Mouse (Mus musculus): ENCODE data around the gene Calhm1. TPM values are rescaled to one million over a fixed set of nuclear protein-coding genes. Genes with fewer than 3 reads are reported as not detected.

Calhm1 gene
- polyA plus RNA-seq (2014; fragmentation: Nextera tagmentation; extraction: Ambion mirVana) = not detected in 2 replicates

DNA sequence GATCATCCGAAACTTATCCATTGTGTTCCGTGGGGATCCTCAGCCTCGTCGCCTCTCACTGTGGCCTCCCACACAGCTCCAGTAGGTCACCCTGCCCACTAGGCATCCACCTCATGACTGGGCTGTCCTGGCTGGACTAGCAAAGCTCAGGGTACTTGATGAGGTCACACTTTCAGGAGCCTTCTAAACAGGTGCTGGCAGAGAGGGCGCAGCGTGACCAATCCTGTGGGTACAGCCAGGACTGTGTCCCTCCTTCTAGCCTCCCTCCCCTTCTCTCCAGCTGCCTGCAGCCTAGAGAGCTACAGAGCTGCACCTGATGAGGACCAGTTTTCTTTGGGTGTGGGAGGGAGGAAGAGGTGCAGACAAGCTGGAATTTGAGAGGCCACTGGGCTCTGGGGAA lies at the start of gene Calhm1:
TSS of gene Calhm1 (minus strand) at position 101 of the 400 bp plus-strand sequence.
- no peak within 1 kb of the TSS for H3K4me2 ChIP-seq (ENCODE audit: low read depth, low read length)
- no peak for DNase-seq (ENCODE audit: low spot score)
- no peak within 1 kb of the TSS for H3K4me3 ChIP-seq (ENCODE audit: low read depth, low read length)
- no peak within 1 kb of the TSS for H3K27ac ChIP-seq (replicated peaks; ENCODE audit: low read depth, low read length)
- no peaks in the 10 kb centered on the region for H3K4me1 ChIP-seq (ENCODE audit: control insufficient read depth, insufficient read depth, low read length)
- no peaks in the 10 kb centered on the region for H3K36me3 ChIP-seq (ENCODE audit: control insufficient read depth, insufficient read depth, low read length)
- no peaks in the 10 kb centered on the region for H3K9me3 ChIP-seq (ENCODE audit: control insufficient read depth, low read length)
- ATAC-seq (ENCODE audit: low read depth) = no peak
- H3K27me3 ChIP-seq (replicated peaks; ENCODE audit: control insufficient read depth, insufficient read depth, low read length) = no peaks in the 10 kb centered on the region
- no peak within 1 kb of the TSS for H3K9ac ChIP-seq (ENCODE audit: low read depth, low read length)
- WGBS = 93% methylated on average over 6 of the region's 6 CpGs

GRCm38 (mm10) chr19:47192158-47192557 lies 48.1 kb upstream of the Calhm1 start:
- Histone ChIP-seq H3K4me1 (ENCODE audit: control insufficient read depth, insufficient read depth, low read length) (peaks cover 9% of the 10 kb centered on the region; the same call in 1 of the 2 replicates), H3K4me2 (ENCODE audit: low read depth, low read length) (no peak overlapping the region), H3K4me3 (ENCODE audit: low read depth, low read length) (no peak overlapping the region), H3K27ac (replicated peaks; ENCODE audit: low read depth, low read length) (no peak overlapping the region), H3K27me3 (replicated peaks; ENCODE audit: control insufficient read depth, insufficient read depth, low read length) (no peaks in the 10 kb centered on the region), H3K9me3 (ENCODE audit: control insufficient read depth, low read length) (no peaks in the 10 kb centered on the region), H3K9ac (ENCODE audit: low read depth, low read length) (no peak overlapping the region), H3K36me3 (ENCODE audit: control insufficient read depth, insufficient read depth, low read length) (no peaks in the 10 kb centered on the region)
- ATAC-seq (ENCODE audit: low read depth) = no peak
- WGBS = 91% methylated on average over 5 of the region's 5 CpGs
- DNase-seq (ENCODE audit: low spot score) = no peak

- Histone ChIP-seq H3K36me3 (ENCODE audit: control insufficient read depth, insufficient read depth, low read length) (no peaks in the 10 kb centered on the region), H3K27ac (replicated peaks; ENCODE audit: low read depth, low read length) (no peak overlapping the region), H3K4me1 (ENCODE audit: control insufficient read depth, insufficient read depth, low read length) (peaks cover 9% of the 10 kb centered on the region; the same call in 1 of the 2 replicates), H3K4me3 (ENCODE audit: low read depth, low read length) (no peak overlapping the region), H3K9me3 (ENCODE audit: control insufficient read depth, low read length) (no peaks in the 10 kb centered on the region), H3K4me2 (ENCODE audit: low read depth, low read length) (no peak overlapping the region), H3K9ac (ENCODE audit: low read depth, low read length) (no peak overlapping the region), H3K27me3 (replicated peaks; ENCODE audit: control insufficient read depth, insufficient read depth, low read length) (no peaks in the 10 kb centered on the region)
- 63% methylated on average over 11 of the region's 11 CpGs for WGBS
- DNase-seq (ENCODE audit: low spot score) (peak; percentile 66), ATAC-seq (ENCODE audit: low read depth) (peak; percentile 71)
These were observed 44.6 kb upstream of the Calhm1 start for GRCm38 (mm10) chr19:47188515-47189128.

DNA sequence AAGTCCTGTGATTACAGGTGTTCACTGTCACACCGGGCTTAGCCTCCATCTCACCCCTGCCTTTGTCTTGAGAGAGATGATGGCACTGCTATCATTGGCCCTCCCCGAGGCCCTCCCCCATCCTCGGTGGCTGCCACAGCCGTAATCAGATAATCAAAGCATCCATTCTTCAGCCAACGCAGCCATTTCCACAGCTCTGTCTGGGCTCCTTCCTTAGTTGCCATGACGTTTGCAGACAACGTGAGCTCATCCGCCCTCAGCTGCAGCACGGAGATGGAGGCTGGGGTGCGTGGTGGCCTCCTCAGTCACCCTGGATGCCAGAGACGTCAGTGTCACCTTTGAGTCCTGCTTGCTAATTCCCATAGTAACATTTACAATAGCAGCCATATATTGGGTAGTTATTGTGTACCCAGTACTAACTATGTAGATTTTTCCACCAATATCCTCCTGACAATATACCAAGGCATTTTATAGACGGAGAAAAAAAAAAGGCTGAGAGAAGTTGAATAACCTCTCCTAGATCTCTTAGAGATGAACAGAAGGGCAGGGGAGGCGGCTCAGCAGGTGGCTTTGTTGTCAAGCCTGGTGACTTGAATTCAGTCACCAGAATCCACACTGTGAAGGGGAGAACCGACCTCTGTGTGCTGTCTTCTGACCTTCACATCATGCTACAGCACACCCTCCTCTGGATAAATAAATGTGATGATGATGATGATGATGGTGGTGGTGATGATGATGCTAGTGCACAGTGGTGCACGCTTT lies 42.6 kb upstream of the Calhm1 start:
- H3K4me3 ChIP-seq (ENCODE audit: low read depth, low read length) = no peak overlapping the region
- H3K36me3 ChIP-seq (ENCODE audit: control insufficient read depth, insufficient read depth, low read length) = no peaks in the 10 kb centered on the region
- no peak overlapping the region for H3K4me2 ChIP-seq (ENCODE audit: low read depth, low read length)
- ATAC-seq (ENCODE audit: low read depth) (no peak), DNase-seq (ENCODE audit: low spot score) (no peak)
- peaks cover 9% of the 10 kb centered on the region; the same call in 1 of the 2 replicates for H3K4me1 ChIP-seq (ENCODE audit: control insufficient read depth, insufficient read depth, low read length)
- 44% methylated on average over 15 of the region's 15 CpGs for WGBS
- no peak overlapping the region for H3K27ac ChIP-seq (replicated peaks; ENCODE audit: low read depth, low read length)
- peaks cover 4% of the 10 kb centered on the region; the same call in 1 of the 2 replicates for H3K9me3 ChIP-seq (ENCODE audit: control insufficient read depth, low read length)
- no peaks in the 10 kb centered on the region for H3K27me3 ChIP-seq (replicated peaks; ENCODE audit: control insufficient read depth, insufficient read depth, low read length)
- H3K9ac ChIP-seq (ENCODE audit: low read depth, low read length) = no peak overlapping the region

DNA sequence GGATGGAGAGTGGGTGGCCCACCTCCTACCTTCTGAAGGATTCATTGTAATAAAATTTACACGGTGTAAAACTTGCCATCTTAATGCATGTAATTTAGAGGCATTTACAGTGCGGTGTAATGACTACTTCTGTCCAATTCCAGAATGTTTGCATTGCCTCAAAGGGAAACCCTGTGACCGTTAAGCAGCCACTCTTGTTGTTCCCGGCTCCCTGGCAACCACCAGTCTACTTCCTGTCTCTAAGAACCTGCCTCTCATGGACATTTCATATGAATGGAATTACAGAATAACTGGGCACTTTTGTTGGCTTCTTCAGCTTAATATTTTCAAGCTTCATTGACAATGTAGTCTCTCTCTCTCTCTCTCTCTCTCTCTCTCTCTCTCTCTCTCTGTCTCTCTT lies 40.7 kb upstream of the Calhm1 start:
- H3K27ac ChIP-seq (replicated peaks; ENCODE audit: low read depth, low read length) = no peak overlapping the region
- H3K4me3 ChIP-seq (ENCODE audit: low read depth, low read length) = no peak overlapping the region
- peaks cover 4% of the 10 kb centered on the region; the same call in 1 of the 2 replicates for H3K9me3 ChIP-seq (ENCODE audit: control insufficient read depth, low read length)
- H3K9ac ChIP-seq (ENCODE audit: low read depth, low read length) = no peak overlapping the region
- WGBS = 35% methylated on average over 4 of the region's 4 CpGs
- H3K36me3 ChIP-seq (ENCODE audit: control insufficient read depth, insufficient read depth, low read length) = no peaks in the 10 kb centered on the region
- no peak for ATAC-seq (ENCODE audit: low read depth)
- DNase-seq (ENCODE audit: low spot score) = peak; percentile 20
- peaks cover 11% of the 10 kb centered on the region for H3K27me3 ChIP-seq (replicated peaks; ENCODE audit: control insufficient read depth, insufficient read depth, low read length)
- peaks cover 9% of the 10 kb centered on the region; the same call in 1 of the 2 replicates for H3K4me1 ChIP-seq (ENCODE audit: control insufficient read depth, insufficient read depth, low read length)
- H3K4me2 ChIP-seq (ENCODE audit: low read depth, low read length) = no peak overlapping the region

- no peak for ATAC-seq (ENCODE audit: low read depth)
- H3K9me3 ChIP-seq (ENCODE audit: control insufficient read depth, low read length) = peaks cover 4% of the 10 kb centered on the region; the same call in 1 of the 2 replicates
- no peak overlapping the region for H3K4me3 ChIP-seq (ENCODE audit: low read depth, low read length)
- no peak overlapping the region for H3K27ac ChIP-seq (replicated peaks; ENCODE audit: low read depth, low read length)
- 47% methylated on average over 8 of the region's 8 CpGs for WGBS
- peaks cover 16% of the 10 kb centered on the region for H3K27me3 ChIP-seq (replicated peaks; ENCODE audit: control insufficient read depth, insufficient read depth, low read length)
- DNase-seq (ENCODE audit: low spot score) = no peak
- no peak overlapping the region for H3K4me2 ChIP-seq (ENCODE audit: low read depth, low read length)
- peaks cover 13% of the 10 kb centered on the region for H3K4me1 ChIP-seq (ENCODE audit: control insufficient read depth, insufficient read depth, low read length)
- no peak overlapping the region for H3K9ac ChIP-seq (ENCODE audit: low read depth, low read length)
- no peaks in the 10 kb centered on the region for H3K36me3 ChIP-seq (ENCODE audit: control insufficient read depth, insufficient read depth, low read length)
These were observed 40.2 kb upstream of the Calhm1 start for GRCm38 (mm10) chr19:47184221-47184620.

DNA sequence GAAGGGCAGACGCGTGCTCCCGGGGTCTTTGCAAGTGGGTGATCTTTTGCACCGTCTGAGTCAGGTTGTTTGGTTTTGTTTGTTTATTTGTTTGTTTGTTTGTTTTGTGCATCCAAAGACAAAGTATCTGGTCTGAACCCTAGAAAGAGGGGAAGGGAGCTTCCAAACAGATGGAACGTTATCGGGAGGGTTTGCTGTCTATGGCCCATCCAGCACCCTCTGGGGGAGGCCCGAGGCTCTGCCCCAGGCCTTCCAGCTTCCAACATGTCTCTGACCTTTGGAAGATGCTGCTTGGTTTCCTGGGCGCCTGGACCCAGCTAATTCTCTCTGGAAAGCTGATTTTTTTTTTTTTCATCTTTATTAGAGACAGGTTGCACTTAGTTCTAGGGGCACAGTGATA lies 36.0 kb upstream of the Calhm1 start:
- H3K4me2 ChIP-seq (ENCODE audit: low read depth, low read length) = peak overlapping the region; percentile 99
- peaks cover 4% of the 10 kb centered on the region; the same call in 1 of the 2 replicates for H3K9me3 ChIP-seq (ENCODE audit: control insufficient read depth, low read length)
- 16% methylated on average over 8 of the region's 8 CpGs for WGBS
- H3K27ac ChIP-seq (replicated peaks; ENCODE audit: low read depth, low read length) = no peak overlapping the region
- no peak for ATAC-seq (ENCODE audit: low read depth)
- peaks cover 18% of the 10 kb centered on the region for H3K27me3 ChIP-seq (replicated peaks; ENCODE audit: control insufficient read depth, insufficient read depth, low read length)
- peak overlapping the region; percentile 75 for H3K4me3 ChIP-seq (ENCODE audit: low read depth, low read length)
- no peak for DNase-seq (ENCODE audit: low spot score)
- no peak overlapping the region for H3K9ac ChIP-seq (ENCODE audit: low read depth, low read length)
- no peaks in the 10 kb centered on the region for H3K36me3 ChIP-seq (ENCODE audit: control insufficient read depth, insufficient read depth, low read length)
- H3K4me1 ChIP-seq (ENCODE audit: control insufficient read depth, insufficient read depth, low read length) = peaks cover 5% of the 10 kb centered on the region

- peaks cover 5% of the 10 kb centered on the region for H3K4me1 ChIP-seq (ENCODE audit: control insufficient read depth, insufficient read depth, low read length)
- peak; percentile 48 for DNase-seq (ENCODE audit: low spot score)
- peaks cover 4% of the 10 kb centered on the region; the same call in 1 of the 2 replicates for H3K9me3 ChIP-seq (ENCODE audit: control insufficient read depth, low read length)
- 0 out of 2 replicates have a peak overlapping the region, but pooled peaks have one; percentile 33 for H3K27ac ChIP-seq (replicated peaks; ENCODE audit: low read depth, low read length)
- H3K4me2 ChIP-seq (ENCODE audit: low read depth, low read length) = peak overlapping the region; percentile 99
- peak overlapping the region; percentile 75 for H3K4me3 ChIP-seq (ENCODE audit: low read depth, low read length)
- peaks cover 18% of the 10 kb centered on the region for H3K27me3 ChIP-seq (replicated peaks; ENCODE audit: control insufficient read depth, insufficient read depth, low read length)
- peak overlapping the region; percentile 76 for H3K9ac ChIP-seq (ENCODE audit: low read depth, low read length)
- H3K36me3 ChIP-seq (ENCODE audit: control insufficient read depth, insufficient read depth, low read length) = no peaks in the 10 kb centered on the region
- ATAC-seq (ENCODE audit: low read depth) = peak; percentile 65
- under 1% methylated on average over 23 of the region's 42 CpGs for WGBS
These were observed 35.3 kb upstream of the Calhm1 start for GRCm38 (mm10) chr19:47179272-47179809.

Measured in embryonic facial prominence, embryonic 14.5 days (tissue).